Mouse (Mus musculus): ENCODE results near the gene Arhgap20. TPM values are rescaled to one million over a fixed set of nuclear protein-coding genes. Genes with fewer than 3 reads are reported as not detected.

Arhgap20 gene
- polyA plus RNA-seq, 1 experiment: not detected

DNA sequence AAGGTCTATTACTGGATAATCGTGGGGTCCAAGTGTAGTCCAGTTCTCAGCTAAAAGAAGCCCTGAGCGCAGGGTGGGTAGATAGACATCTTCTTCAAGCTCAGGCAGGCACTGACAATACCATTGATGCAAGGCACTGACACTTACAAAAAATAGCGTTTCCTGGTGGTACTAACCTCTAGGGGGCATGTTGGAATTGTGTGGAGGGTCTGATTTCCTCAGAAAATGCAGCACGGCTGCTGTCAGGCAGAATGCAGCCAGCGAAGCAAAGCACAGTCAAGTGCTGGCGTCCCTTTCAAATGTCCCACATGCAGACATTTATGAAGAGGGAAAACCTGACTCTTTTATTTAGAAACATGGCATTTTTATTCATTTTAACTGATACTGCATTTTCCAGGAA, 22.2 kb downstream of the Arhgap20 start:
- no peak overlapping the region for H3K4me3 ChIP-seq (ENCODE audit: insufficient read depth, low read depth, low read length)
- WGBS: 41% methylated on average over 6 of the region's 6 CpGs
- no peak for TF ChIP-seq CTCF (IDR thresholded peaks at IDR 0.05; ENCODE audit: insufficient read depth, low read depth, low read length)
- no peak for TF ChIP-seq POLR2A (IDR thresholded peaks at IDR 0.05; ENCODE audit: insufficient read depth, low read depth, low read length)

DNA sequence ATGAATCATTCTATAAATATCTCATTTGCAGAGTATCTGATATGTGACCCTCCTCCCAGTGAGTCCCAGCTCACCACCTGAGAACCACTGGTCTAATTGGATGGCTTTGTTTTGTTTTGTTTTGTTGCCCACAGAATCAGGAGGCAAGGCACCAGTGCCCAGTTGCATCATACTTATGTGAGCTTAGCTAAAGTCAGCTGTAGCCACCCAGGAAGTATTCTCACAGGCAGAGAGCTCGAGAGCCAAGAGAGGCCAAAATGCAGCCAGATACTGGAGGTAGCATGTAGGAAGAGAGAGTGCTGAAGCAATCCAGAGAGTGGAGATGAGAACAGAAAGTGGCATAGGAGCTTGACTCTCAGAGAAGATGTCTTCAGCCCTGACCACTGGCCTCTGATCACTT, 23.3 kb downstream of the Arhgap20 start:
- Histone ChIP-seq H3K4me3 (ENCODE audit: insufficient read depth, low read depth, low read length) (no peak overlapping the region), H3K4me1 (ENCODE audit: control insufficient read depth, insufficient read depth, low read length) (peaks cover 7% of the 10 kb centered on the region), H3K27ac (ENCODE audit: insufficient read depth, low read depth, low read length) (no peak overlapping the region)
- no peak for TF ChIP-seq CTCF (IDR thresholded peaks at IDR 0.05; ENCODE audit: insufficient read depth, low read depth, low read length)
- TF ChIP-seq POLR2A (IDR thresholded peaks at IDR 0.05; ENCODE audit: insufficient read depth, low read depth, low read length): no peak
- WGBS: 57% methylated on average over 1 of the region's 1 CpGs

More for the DNA sequence above, 22.2 kb downstream of the Arhgap20 start:
- peaks cover 8% of the 10 kb centered on the region for H3K4me1 ChIP-seq (ENCODE audit: control insufficient read depth, insufficient read depth, low read length)
- H3K27ac ChIP-seq (ENCODE audit: insufficient read depth, low read depth, low read length): no peak overlapping the region

DNA sequence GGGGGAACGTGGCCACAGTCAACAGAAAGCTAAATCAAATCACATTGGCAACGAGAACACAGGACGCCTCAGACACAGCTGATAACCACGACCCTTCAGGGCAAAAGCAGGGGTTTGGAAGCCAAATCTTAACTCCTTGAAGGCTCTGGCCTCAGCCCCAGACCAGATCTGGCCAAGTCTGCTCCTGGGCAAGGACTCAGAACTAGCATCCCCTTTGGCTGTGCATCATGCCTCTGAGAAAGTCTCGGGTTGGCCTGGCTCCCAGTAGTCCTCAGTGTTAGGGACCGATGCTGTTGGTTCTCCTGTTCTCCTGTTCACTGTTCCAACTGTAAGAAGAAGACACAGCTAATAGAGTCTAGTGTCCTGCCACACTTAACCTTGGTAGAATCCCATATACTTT, 30.1 kb downstream of the Arhgap20 start:
- no peak overlapping the region for H3K4me3 ChIP-seq (ENCODE audit: insufficient read depth, low read depth, low read length)
- TF ChIP-seq POLR2A (IDR thresholded peaks at IDR 0.05; ENCODE audit: insufficient read depth, low read depth, low read length) (no peak), CTCF (IDR thresholded peaks at IDR 0.05; ENCODE audit: insufficient read depth, low read depth, low read length) (no peak)
- WGBS: 36% methylated on average over 6 of the region's 6 CpGs
- H3K4me1 ChIP-seq (ENCODE audit: control insufficient read depth, insufficient read depth, low read length): peaks cover 7% of the 10 kb centered on the region
- H3K27ac ChIP-seq (ENCODE audit: insufficient read depth, low read depth, low read length): no peak overlapping the region

DNA sequence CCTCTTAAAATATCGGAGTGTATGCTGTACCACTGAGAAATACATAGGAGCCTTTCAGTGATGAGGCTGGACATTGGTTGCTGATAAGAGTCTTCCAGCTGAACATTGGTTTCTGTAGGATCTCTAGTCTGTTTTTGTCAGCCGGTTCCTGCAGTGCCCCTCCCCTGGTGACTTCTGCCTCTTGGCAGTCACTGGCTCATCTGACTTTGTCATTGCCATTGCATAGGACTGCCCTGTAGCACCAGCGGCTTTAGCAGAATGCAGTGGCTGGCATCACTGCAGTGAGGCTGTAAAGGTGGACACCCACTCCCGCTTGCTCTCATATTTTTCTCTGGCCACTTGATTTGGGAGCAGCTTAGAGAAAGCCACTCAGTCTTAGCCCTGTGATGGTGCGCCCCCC, 33.1 kb downstream of the Arhgap20 start:
- WGBS: 71% methylated on average over 5 of the region's 5 CpGs
- Histone ChIP-seq H3K27ac (ENCODE audit: insufficient read depth, low read depth, low read length) (no peak overlapping the region), H3K4me3 (ENCODE audit: insufficient read depth, low read depth, low read length) (no peak overlapping the region), H3K4me1 (ENCODE audit: control insufficient read depth, insufficient read depth, low read length) (peaks cover 7% of the 10 kb centered on the region)
- no peak for TF ChIP-seq CTCF (IDR thresholded peaks at IDR 0.05; ENCODE audit: insufficient read depth, low read depth, low read length)
- no peak for TF ChIP-seq POLR2A (IDR thresholded peaks at IDR 0.05; ENCODE audit: insufficient read depth, low read depth, low read length)

DNA sequence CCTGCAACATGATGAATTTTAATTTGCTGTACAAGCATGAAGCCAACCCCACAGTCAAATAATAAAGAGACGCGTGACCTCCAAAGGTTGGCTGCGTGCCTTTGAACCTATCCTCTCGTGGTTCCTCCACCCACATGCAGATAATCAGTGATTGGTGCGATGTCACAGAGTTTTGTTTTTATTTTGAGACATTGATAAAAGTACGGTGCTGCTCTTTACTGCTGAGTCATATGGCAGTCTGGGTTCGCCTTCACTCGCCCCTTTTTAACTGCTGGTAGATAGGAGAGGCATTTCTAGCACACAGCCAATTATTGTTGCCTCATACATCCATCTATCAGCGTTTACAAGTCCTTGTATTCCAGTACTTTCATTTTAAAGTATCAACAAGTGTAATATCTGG, 34.0 kb downstream of the Arhgap20 start:
- no peak for TF ChIP-seq POLR2A (IDR thresholded peaks at IDR 0.05; ENCODE audit: insufficient read depth, low read depth, low read length)
- no peak for TF ChIP-seq CTCF (IDR thresholded peaks at IDR 0.05; ENCODE audit: insufficient read depth, low read depth, low read length)
- Histone ChIP-seq H3K4me3 (ENCODE audit: insufficient read depth, low read depth, low read length) (no peak overlapping the region), H3K4me1 (ENCODE audit: control insufficient read depth, insufficient read depth, low read length) (peaks cover 7% of the 10 kb centered on the region), H3K27ac (ENCODE audit: insufficient read depth, low read depth, low read length) (no peak overlapping the region)
- 59% methylated on average over 9 of the region's 9 CpGs for WGBS

DNA sequence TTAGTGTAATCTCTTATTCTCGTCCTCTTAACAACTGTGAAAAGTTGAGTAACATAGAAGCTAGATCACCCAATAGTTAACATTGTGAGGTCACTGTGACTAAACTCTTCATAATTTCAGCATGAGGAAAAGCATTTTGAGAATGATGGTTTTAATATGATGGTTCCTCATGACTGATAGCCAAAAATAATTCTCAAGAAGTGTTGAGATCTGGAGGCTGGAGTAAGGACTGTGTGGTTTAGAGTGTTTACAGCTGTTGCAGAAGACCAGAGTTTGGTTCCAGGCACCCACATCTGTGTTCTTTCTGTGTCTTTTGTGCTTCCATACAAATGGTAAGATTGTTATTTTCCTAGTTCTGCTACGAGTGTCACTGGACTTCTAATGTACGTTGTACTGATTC, 42.1 kb downstream of the Arhgap20 start:
- TF ChIP-seq POLR2A (IDR thresholded peaks at IDR 0.05; ENCODE audit: insufficient read depth, low read depth, low read length) (no peak), CTCF (IDR thresholded peaks at IDR 0.05; ENCODE audit: insufficient read depth, low read depth, low read length) (no peak)
- H3K27ac ChIP-seq (ENCODE audit: insufficient read depth, low read depth, low read length): no peak overlapping the region
- H3K4me3 ChIP-seq (ENCODE audit: insufficient read depth, low read depth, low read length): no peak overlapping the region
- peaks cover 5% of the 10 kb centered on the region for H3K4me1 ChIP-seq (ENCODE audit: control insufficient read depth, insufficient read depth, low read length)
- WGBS: 66% methylated on average over 3 of the region's 3 CpGs

DNA sequence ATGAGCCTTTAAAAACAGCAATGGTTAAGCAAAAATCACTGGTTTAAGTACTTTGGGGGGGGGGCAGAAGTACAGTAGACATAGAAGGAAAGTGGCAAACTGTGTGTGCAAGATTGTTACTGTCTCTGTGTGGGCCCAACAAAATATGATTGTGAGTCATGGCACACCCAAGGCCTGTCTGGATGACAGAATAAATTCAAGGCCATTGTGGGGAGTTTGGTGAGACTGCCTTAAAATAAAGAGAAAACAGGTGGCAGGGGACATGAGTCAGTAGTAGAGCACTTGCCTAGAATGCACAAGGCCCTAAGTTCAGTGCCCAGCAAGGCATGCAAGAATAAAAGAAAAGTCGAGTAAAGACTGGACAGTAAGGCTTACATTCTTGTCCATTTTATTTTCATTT, 47.8 kb downstream of the Arhgap20 start:
- Histone ChIP-seq H3K4me1 (ENCODE audit: control insufficient read depth, insufficient read depth, low read length) (peaks cover 7% of the 10 kb centered on the region), H3K27ac (ENCODE audit: insufficient read depth, low read depth, low read length) (no peak overlapping the region), H3K4me3 (ENCODE audit: insufficient read depth, low read depth, low read length) (no peak overlapping the region)
- 65% methylated on average over 1 of the region's 1 CpGs for WGBS
- TF ChIP-seq POLR2A (IDR thresholded peaks at IDR 0.05; ENCODE audit: insufficient read depth, low read depth, low read length) (no peak), CTCF (IDR thresholded peaks at IDR 0.05; ENCODE audit: insufficient read depth, low read depth, low read length) (no peak)

DNA sequence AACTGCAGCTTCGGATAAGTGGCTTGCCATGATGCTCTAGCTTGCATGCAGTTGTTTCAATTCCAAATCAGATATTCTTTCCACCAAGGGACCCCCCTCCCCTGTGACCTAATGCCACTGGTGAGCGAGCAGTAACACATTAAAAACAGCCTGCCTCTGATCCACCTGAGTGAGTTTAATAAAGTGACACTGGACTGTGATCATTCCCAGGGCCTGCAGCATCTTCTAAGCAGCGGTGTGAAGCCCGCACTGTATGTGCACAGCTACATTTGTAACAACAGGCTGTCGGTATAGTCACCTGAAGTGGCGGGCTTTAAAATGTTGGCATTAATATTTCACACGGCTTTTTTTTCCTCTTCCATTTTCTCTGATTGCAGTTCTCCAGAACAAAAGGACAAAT, 59.4 kb downstream of the Arhgap20 start:
- no peaks in the 10 kb centered on the region for H3K4me1 ChIP-seq (ENCODE audit: control insufficient read depth, insufficient read depth, low read length)

DNA sequence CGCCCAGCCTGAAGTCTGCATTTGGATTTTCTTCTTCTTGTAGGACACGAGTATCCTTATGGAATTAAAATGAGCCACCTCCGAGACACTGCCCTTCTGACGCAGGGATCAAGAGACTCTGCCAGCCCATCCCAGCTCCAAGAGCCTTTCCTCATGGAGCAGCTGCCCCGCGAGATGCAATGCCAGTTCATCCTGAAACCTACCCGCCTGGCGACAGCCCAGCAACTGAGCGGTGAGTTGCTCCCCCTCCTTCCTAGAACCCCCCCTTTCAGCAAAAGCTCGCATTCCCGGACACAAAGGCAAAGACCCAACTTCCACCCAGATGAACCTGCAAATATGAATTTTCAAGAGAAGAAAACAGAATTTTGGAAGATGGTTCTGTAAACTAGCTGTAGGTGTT, 66.5 kb downstream of the Arhgap20 start:
- H3K4me1 ChIP-seq (ENCODE audit: control insufficient read depth, insufficient read depth, low read length): peaks cover 11% of the 10 kb centered on the region; the same call in 1 of the 2 replicates
- WGBS: 63% methylated on average over 11 of the region's 11 CpGs
- TF ChIP-seq CTCF (IDR thresholded peaks at IDR 0.05; ENCODE audit: insufficient read depth, low read depth, low read length): no peak
- no peak for TF ChIP-seq POLR2A (IDR thresholded peaks at IDR 0.05; ENCODE audit: insufficient read depth, low read depth, low read length)
- peak overlapping the region; percentile 29; the same call in 1 of the 2 replicates for H3K27ac ChIP-seq (ENCODE audit: insufficient read depth, low read depth, low read length)
- H3K4me3 ChIP-seq (ENCODE audit: insufficient read depth, low read depth, low read length): no peak overlapping the region

More for the DNA sequence above, 59.4 kb downstream of the Arhgap20 start:
- WGBS: 87% methylated on average over 7 of the region's 7 CpGs
- Histone ChIP-seq H3K27ac (ENCODE audit: insufficient read depth, low read depth, low read length) (no peak overlapping the region), H3K4me3 (ENCODE audit: insufficient read depth, low read depth, low read length) (no peak overlapping the region)
- TF ChIP-seq POLR2A (IDR thresholded peaks at IDR 0.05; ENCODE audit: insufficient read depth, low read depth, low read length): no peak
- TF ChIP-seq CTCF (IDR thresholded peaks at IDR 0.05; ENCODE audit: insufficient read depth, low read depth, low read length): no peak

DNA sequence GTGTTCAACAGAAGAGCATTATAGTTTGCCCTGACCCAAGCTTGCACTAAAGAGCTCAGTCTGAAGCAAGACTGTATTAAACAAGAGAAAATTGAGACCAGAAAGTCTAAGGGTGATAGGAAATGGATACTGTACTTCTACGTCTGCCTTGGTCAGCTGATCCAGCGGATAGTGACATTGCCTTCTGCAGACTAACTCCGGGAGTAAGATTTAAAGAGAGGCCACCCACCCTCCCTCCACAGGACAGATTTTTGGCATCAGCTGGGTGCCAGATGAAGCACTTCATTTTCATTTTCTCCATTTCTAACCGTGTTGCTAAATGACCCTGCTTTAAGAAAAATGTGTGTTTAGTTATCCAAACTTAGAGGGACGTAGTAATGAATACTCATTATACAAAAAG, 67.2 kb downstream of the Arhgap20 start:
- no peak for TF ChIP-seq POLR2A (IDR thresholded peaks at IDR 0.05; ENCODE audit: insufficient read depth, low read depth, low read length)
- no peak for TF ChIP-seq CTCF (IDR thresholded peaks at IDR 0.05; ENCODE audit: insufficient read depth, low read depth, low read length)
- WGBS: 54% methylated on average over 5 of the region's 5 CpGs
- Histone ChIP-seq H3K4me3 (ENCODE audit: insufficient read depth, low read depth, low read length) (no peak overlapping the region), H3K27ac (ENCODE audit: insufficient read depth, low read depth, low read length) (no peak overlapping the region), H3K4me1 (ENCODE audit: control insufficient read depth, insufficient read depth, low read length) (peaks cover 11% of the 10 kb centered on the region; the same call in 1 of the 2 replicates)
